Mouse (Mus musculus) ES-E14 (cell line): ENCODE data around the gene Sel1l.

ENCODE experiments used
- CHD2 ChIP-seq: IDR thresholded peaks from 2 replicates; pipeline ENCODE4 v1.6.1; 2014; ENCODE audit warnings: mild to moderate bottlenecking, low read depth, low read length, inconsistent platforms
- HCFC1 ChIP-seq: IDR thresholded peaks from 2 replicates; pipeline ENCODE4 v1.6.1; 2012; ENCODE audit warnings: low read length, inconsistent platforms, borderline replicate concordance; ENCODE audit not compliant: insufficient read depth
- MAFK ChIP-seq: IDR thresholded peaks from 2 replicates; pipeline ENCODE4 v1.6.1; 2014; ENCODE audit warnings: mild to moderate bottlenecking, low read depth, low read length, inconsistent platforms; ENCODE audit not compliant: insufficient read depth
- ZC3H11A ChIP-seq: IDR thresholded peaks from 2 replicates; pipeline ENCODE4 v1.6.1; 2012; ENCODE audit warnings: low read depth, mild to moderate bottlenecking, inconsistent platforms, low read length, borderline replicate concordance

DNA sequence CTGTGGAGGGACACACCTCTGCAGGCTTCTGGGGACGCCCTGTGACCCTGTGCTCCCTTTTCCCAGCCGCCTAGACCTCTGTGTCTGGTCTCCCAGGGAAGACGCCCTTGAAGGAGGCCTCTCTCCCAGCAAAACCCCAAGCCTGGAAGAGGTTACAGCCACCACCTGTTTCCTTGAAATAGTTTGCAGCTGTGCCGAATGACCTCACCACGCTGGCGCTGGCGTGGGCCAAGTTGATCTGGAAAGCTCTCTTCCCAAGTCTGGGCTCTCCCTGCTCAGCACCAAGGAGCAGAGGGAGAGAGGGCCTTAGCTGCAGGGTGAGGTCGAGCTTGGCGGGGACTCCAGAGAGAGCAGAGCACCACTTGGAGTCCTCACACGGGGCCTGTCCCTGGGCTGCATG is 62.6 kb downstream of the Sel1l start:
- TF ChIP-seq HCFC1 (no peak), MAFK (no peak), ZC3H11A (no peak), CHD2 (no peak)
